Mouse (Mus musculus) lung, postnatal 0 days (tissue): Measurements from ENCODE around the gene Slc16a3.

Experiments used
- CTCF ChIP-seq: IDR thresholded peaks from 2 replicates; pipeline ENCODE4 v1.5.1; 2016; ENCODE audit warnings: antibody characterized with exemption, mild to moderate bottlenecking
- EP300 ChIP-seq: IDR thresholded peaks from 2 replicates; pipeline ENCODE4 v1.6.1; 2016; ENCODE audit warnings: antibody characterized with exemption, mild to moderate bottlenecking, control low read depth

DNA sequence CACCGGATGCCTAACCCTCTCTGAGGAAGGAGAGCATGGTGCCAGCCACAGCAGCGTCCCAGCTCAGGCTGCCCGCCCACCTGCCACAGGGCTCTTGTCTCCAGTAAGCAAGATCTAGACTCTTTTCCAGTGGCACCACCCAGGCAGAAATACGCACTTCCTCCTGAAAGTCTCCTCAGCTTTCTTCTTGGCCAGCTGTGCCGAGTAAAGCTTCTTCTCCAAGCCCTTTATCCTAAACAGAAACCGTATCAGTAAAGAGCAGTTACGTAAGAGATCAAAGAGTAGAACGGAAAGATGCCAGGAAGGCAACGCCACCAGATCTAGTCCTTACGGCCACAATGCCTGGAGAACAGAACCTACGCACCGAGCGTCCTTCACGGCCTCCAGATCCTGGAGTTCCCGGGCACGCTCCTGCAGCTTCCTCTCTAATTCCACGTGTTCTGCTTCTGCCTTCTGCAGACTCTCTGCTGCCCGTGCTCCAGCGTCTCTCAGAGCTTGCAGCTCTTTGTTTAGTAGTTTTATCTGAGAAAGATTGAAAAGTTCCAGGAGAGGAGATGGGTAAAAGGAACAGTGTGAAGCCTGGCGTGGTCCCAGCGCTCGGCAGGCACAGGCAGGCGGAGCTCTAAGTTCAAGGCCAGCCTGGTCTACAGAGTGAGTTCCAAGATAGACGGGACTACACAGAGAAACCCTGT lies 45.0 kb upstream of the Slc16a3 start:
- no peak for TF ChIP-seq EP300
- TF ChIP-seq CTCF, result no peak
